Mouse (Mus musculus) right cerebral cortex, postnatal 25 days (tissue): ENCODE measurements around the gene Galnt2.

Experiments used
- DNase-seq: peaks from one replicate; pipeline ENCODE4 v3.0.0; 2022

Galnt2 gene

GRCm38 (mm10) chr8:124330433-124330832 is 99.2 kb downstream of the Galnt2 start:
- DNase-seq, result no peak

GRCm38 (mm10) chr8:124331094-124331493 is 99.9 kb downstream of the Galnt2 start:
- no peak for DNase-seq

- DNase-seq, result no peak
Observed at GRCm38 (mm10) chr8:124331706-124332105, 100.5 kb downstream of the Galnt2 start.

GRCm38 (mm10) chr8:124336302-124336701 is 105.1 kb downstream of the Galnt2 start:
- DNase-seq, result no peak

GRCm38 (mm10) chr8:124339742-124340141 is 108.6 kb downstream of the Galnt2 start:
- no peak for DNase-seq

GRCm38 (mm10) chr8:124340360-124341068 is 109.3 kb downstream of the Galnt2 start:
- no peak for DNase-seq

- no peak for DNase-seq
Observed at GRCm38 (mm10) chr8:124343151-124343550, 112.0 kb downstream of the Galnt2 start.

- no peak for DNase-seq
Observed at GRCm38 (mm10) chr8:124343991-124344390, 112.8 kb downstream of the Galnt2 start.

- DNase-seq, result no peak
Observed at GRCm38 (mm10) chr8:124345098-124345497, 113.9 kb downstream of the Galnt2 start.

- peak; percentile 44 for DNase-seq
Observed at GRCm38 (mm10) chr8:124346852-124347523, 115.8 kb downstream of the Galnt2 start.

GRCm38 (mm10) chr8:124348087-124348486 is 116.9 kb downstream of the Galnt2 start:
- no peak for DNase-seq

- DNase-seq, result peak; percentile 80
Observed at GRCm38 (mm10) chr8:124349663-124350062, 118.5 kb downstream of the Galnt2 start.

GRCm38 (mm10) chr8:124351636-124352035 is 120.4 kb downstream of the Galnt2 start:
- DNase-seq, result no peak

GRCm38 (mm10) chr8:124360911-124361310 is 129.7 kb downstream of the Galnt2 start:
- DNase-seq, result no peak

GRCm38 (mm10) chr8:124361773-124362427 is 130.7 kb downstream of the Galnt2 start:
- DNase-seq, result no peak

GRCm38 (mm10) chr8:124362589-124362988 is 131.4 kb downstream of the Galnt2 start:
- no peak for DNase-seq

- DNase-seq, result no peak
Observed at GRCm38 (mm10) chr8:124363337-124363736, 132.1 kb downstream of the Galnt2 start.

GRCm38 (mm10) chr8:124368213-124368612 is 137.0 kb downstream of the Galnt2 start:
- no peak for DNase-seq

GRCm38 (mm10) chr8:124370422-124371183 is 139.4 kb downstream of the Galnt2 start:
- DNase-seq, result no peak

GRCm38 (mm10) chr8:124371410-124372123 is 140.4 kb downstream of the Galnt2 start:
- no peak for DNase-seq

GRCm38 (mm10) chr8:124373753-124374152 is 142.6 kb downstream of the Galnt2 start:
- no peak for DNase-seq

- DNase-seq, result no peak
Observed at GRCm38 (mm10) chr8:124375168-124375567, 144.0 kb downstream of the Galnt2 start.
